Mouse (Mus musculus) thymus, adult 2 months (tissue): Measurements from ENCODE around the gene Lzts2.

Experiments
- CTCF ChIP-seq: fragments of 200-500 bp; IDR thresholded peaks from 2 replicates; pipeline ENCODE4 v1.5.1; 2012; ENCODE audit warnings: mild to moderate bottlenecking, control low read depth, low read length, moderate library complexity, borderline replicate concordance; ENCODE audit not compliant: control insufficient read depth, poor library complexity, insufficient read depth; ENCODE audit errors: extremely low read depth
- POLR2A ChIP-seq: fragments of 200-500 bp; IDR thresholded peaks from 2 replicates; pipeline ENCODE4 v1.6.1; 2012; ENCODE audit warnings: mild to moderate bottlenecking, low read length, control low read depth, moderate library complexity; ENCODE audit not compliant: control insufficient read depth, poor library complexity, insufficient read depth; ENCODE audit errors: extremely low read depth

DNA sequence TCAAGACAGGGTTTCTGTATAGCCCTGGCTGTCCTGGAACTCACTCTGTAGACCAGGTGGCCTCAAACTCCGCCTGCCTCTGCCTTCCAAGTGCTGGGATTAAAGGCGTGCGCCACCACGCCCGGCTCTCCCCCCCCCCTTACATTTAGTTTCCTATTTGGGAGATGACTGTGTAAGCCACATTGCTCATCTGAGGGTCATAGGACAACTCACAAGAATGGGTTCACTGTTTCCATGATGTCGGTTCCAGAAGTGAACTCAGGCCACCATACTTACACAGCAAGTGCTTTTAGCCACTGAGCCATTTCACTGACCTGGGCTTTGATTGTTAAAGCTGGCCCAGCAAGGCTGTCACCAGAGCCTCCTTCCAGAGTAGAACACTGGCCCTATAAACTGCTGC lies 37.1 kb upstream of the Lzts2 start:
- no peak for TF ChIP-seq CTCF
- TF ChIP-seq POLR2A: no peak
